Mouse (Mus musculus): ENCODE data around the gene Zdhhc16. TPM values are rescaled to one million over a fixed set of nuclear protein-coding genes. Genes with fewer than 3 reads are reported as not detected.

Zdhhc16 gene
- 70.0 and 71.7 TPM in 2 replicates for polyA plus RNA-seq (2012; rRNA removed)

GRCm38 (mm10) chr19:41933179-41934086, at the start of gene Zdhhc16, which contains the start of gene Exosc1:
Gene Zdhhc16 (plus strand): TSS chr19:41933480.
Gene Exosc1 (minus strand): TSS chr19:41933423.
- TF ChIP-seq CTCF (IDR thresholded peaks at IDR 0.05; ENCODE audit: extremely low read depth, insufficient read depth, low read length) (no peak), POLR2A (IDR thresholded peaks at IDR 0.05; ENCODE audit: extremely low read depth, insufficient read depth, low read length) (peak; percentile 81; the same call in 1 of the 2 replicates)
- Histone ChIP-seq H3K4me1 (ENCODE audit: control insufficient read depth, insufficient read depth, low read length) (peaks cover 6% of the 10 kb centered on the region; the same call in 1 of the 2 replicates), H3K27ac (ENCODE audit: insufficient read depth, low read length) (no peak within 1 kb of the TSS), H3K4me3 (ENCODE audit: insufficient read depth, low read length) (peak within 1 kb of the TSS; percentile 84)

- no peaks in the 10 kb centered on the region for H3K4me1 ChIP-seq (ENCODE audit: control insufficient read depth, insufficient read depth, low read length)
- no peak overlapping the region for H3K27ac ChIP-seq (ENCODE audit: insufficient read depth, low read length)
- no peak for TF ChIP-seq CTCF (IDR thresholded peaks at IDR 0.05; ENCODE audit: extremely low read depth, insufficient read depth, low read length)
- no peak for TF ChIP-seq POLR2A (IDR thresholded peaks at IDR 0.05; ENCODE audit: extremely low read depth, insufficient read depth, low read length)
- no peak overlapping the region for H3K4me3 ChIP-seq (ENCODE audit: insufficient read depth, low read length)
Observed at GRCm38 (mm10) chr19:41883882-41884281, 49.4 kb upstream of the Zdhhc16 start.

DNA sequence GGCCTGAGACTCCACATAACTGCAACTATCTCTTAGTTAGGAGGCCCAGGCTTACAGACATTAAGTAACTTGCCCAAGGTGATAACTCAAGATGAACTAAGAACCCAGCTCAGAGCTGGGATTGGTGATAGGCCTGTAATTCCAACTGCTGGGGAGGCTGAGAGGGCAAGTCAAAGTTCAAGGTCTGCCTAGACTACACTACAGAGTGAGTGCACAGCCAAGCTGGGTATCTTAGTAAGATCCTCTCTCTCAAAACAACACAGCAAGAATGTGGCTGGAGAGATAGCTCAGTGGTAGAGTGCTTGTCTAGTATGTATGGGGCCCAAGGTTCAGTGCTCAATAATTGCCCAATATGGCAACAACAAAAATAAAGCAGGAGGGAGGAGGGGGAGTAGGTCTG, 45.1 kb upstream of the Zdhhc16 start:
- H3K4me3 ChIP-seq (ENCODE audit: insufficient read depth, low read length) = no peak overlapping the region
- H3K4me1 ChIP-seq (ENCODE audit: control insufficient read depth, insufficient read depth, low read length) = no peaks in the 10 kb centered on the region
- TF ChIP-seq POLR2A (IDR thresholded peaks at IDR 0.05; ENCODE audit: extremely low read depth, insufficient read depth, low read length) = no peak
- TF ChIP-seq CTCF (IDR thresholded peaks at IDR 0.05; ENCODE audit: extremely low read depth, insufficient read depth, low read length) = no peak
- H3K27ac ChIP-seq (ENCODE audit: insufficient read depth, low read length) = no peak overlapping the region

- Histone ChIP-seq H3K27ac (ENCODE audit: insufficient read depth, low read length) (no peak overlapping the region), H3K4me1 (ENCODE audit: control insufficient read depth, insufficient read depth, low read length) (no peaks in the 10 kb centered on the region), H3K4me3 (ENCODE audit: insufficient read depth, low read length) (peak overlapping the region; percentile 64; the same call in 1 of the 2 replicates)
- no peak for TF ChIP-seq CTCF (IDR thresholded peaks at IDR 0.05; ENCODE audit: extremely low read depth, insufficient read depth, low read length)
Observed at GRCm38 (mm10) chr19:41894959-41895358, 38.3 kb upstream of the Zdhhc16 start.

GRCm38 (mm10) chr19:41895460-41896318, 37.6 kb upstream of the Zdhhc16 start, which contains the start of gene Rrp12:
Gene Rrp12 (minus strand): TSS chr19:41896173.
- H3K4me3 ChIP-seq (ENCODE audit: insufficient read depth, low read length) = peak within 1 kb of the TSS; percentile 64
- no peak within 1 kb of the TSS for H3K27ac ChIP-seq (ENCODE audit: insufficient read depth, low read length)
- no peak for TF ChIP-seq CTCF (IDR thresholded peaks at IDR 0.05; ENCODE audit: extremely low read depth, insufficient read depth, low read length)
- peak; percentile 84 for TF ChIP-seq POLR2A (IDR thresholded peaks at IDR 0.05; ENCODE audit: extremely low read depth, insufficient read depth, low read length)
- no peaks in the 10 kb centered on the region for H3K4me1 ChIP-seq (ENCODE audit: control insufficient read depth, insufficient read depth, low read length)

DNA sequence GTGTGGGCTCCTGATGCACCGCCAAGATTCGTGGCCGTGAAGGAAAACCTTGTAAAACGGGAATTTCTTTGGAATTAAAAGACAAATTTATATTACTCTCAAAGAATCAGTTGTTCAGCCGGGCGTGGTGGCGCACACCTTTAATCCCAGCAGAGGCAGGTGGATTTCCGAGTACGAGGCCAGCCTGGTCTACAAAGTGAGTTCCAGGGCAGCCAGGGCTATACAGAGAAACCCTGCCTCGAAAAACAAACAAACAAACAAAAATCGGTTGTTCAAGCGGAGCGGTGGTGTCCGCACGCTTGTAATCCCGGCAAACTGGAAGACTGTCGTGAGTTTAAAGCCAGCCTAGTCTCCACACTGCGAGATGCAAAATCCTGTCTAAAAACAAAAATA, 37.0 kb upstream of the Zdhhc16 start:
- no peak overlapping the region for H3K27ac ChIP-seq (ENCODE audit: insufficient read depth, low read length)
- no peak for TF ChIP-seq CTCF (IDR thresholded peaks at IDR 0.05; ENCODE audit: extremely low read depth, insufficient read depth, low read length)
- no peak for TF ChIP-seq POLR2A (IDR thresholded peaks at IDR 0.05; ENCODE audit: extremely low read depth, insufficient read depth, low read length)

DNA sequence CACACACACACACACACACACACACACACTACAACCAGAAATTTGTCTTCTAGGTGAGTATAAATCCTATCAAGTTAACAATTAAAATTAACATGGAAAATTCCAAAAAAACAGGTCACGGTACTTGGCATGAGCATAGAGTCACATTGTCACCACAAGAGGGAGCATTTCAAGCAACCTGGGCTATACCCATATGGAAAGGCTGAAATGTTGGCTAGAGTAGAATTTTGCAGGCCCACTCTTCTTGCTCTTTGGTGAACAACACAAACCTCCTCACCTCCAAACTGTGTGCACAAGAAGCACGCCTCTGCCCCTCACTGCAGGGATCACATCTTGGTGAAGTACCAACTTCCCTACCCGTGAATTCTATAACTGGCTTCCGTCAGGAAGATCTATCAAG, 34.4 kb upstream of the Zdhhc16 start:
- no peak overlapping the region for H3K4me3 ChIP-seq (ENCODE audit: insufficient read depth, low read length)
- TF ChIP-seq POLR2A (IDR thresholded peaks at IDR 0.05; ENCODE audit: extremely low read depth, insufficient read depth, low read length) (no peak), CTCF (IDR thresholded peaks at IDR 0.05; ENCODE audit: extremely low read depth, insufficient read depth, low read length) (peak; percentile 36; the same call in 1 of the 2 replicates)
- H3K27ac ChIP-seq (ENCODE audit: insufficient read depth, low read length) = no peak overlapping the region
- no peaks in the 10 kb centered on the region for H3K4me1 ChIP-seq (ENCODE audit: control insufficient read depth, insufficient read depth, low read length)

More for the DNA sequence above, 37.0 kb upstream of the Zdhhc16 start:
- H3K4me3 ChIP-seq (ENCODE audit: insufficient read depth, low read length) = peak overlapping the region; percentile 64
- H3K4me1 ChIP-seq (ENCODE audit: control insufficient read depth, insufficient read depth, low read length) = no peaks in the 10 kb centered on the region

DNA sequence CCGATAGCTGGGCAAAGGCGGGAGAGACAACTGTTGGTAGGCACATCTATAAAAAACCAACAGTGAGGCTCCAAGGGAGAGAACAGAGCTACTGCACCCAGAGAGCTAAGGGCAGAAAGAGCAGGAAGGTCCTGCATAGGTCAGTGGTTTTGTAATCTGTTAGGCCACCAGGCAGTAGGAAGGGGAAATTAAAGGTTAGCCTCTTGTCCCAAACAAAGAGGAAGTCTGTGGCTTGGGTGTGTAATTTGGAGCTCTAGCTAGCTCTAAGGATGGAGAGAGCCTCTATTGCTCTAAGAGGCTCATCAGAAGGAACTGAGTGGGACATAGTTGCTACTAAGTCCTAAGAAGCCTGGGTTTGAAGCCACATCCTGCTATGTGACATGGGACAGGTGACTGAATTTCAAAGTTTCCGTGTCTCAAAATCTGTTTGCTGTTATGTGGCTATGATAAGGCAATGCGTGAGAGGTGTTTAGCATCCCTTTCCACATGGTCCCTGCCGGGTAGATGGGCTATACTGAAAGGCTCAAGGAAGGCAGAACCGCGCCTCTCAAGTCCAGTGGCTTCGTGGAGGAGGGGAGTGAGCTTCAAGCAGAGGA, 32.7 kb upstream of the Zdhhc16 start:
- TF ChIP-seq CTCF (IDR thresholded peaks at IDR 0.05; ENCODE audit: extremely low read depth, insufficient read depth, low read length) (no peak), POLR2A (IDR thresholded peaks at IDR 0.05; ENCODE audit: extremely low read depth, insufficient read depth, low read length) (no peak)
- H3K27ac ChIP-seq (ENCODE audit: insufficient read depth, low read length) = no peak overlapping the region
- H3K4me1 ChIP-seq (ENCODE audit: control insufficient read depth, insufficient read depth, low read length) = no peaks in the 10 kb centered on the region
- H3K4me3 ChIP-seq (ENCODE audit: insufficient read depth, low read length) = no peak overlapping the region

DNA sequence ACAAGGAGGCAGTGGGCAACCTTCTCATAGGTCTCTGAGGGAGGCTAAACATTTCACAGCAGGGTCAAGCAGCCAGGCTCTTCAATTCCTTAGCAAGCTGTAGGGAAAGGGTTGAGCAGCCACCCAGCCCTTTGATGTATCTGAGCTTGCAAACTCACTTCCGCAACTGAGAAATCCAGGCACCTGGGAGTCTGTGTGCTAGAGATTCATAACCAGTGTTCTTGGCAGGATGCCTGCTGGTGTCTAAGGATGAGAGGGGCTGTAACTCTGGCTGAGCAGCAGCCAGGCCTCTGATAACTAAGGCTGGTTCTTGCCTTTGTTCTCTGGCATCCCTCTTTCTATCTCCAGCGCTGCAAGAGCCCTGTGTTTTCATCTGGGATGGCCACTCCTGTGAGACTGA, 31.6 kb upstream of the Zdhhc16 start:
- Histone ChIP-seq H3K27ac (ENCODE audit: insufficient read depth, low read length) (no peak overlapping the region), H3K4me3 (ENCODE audit: insufficient read depth, low read length) (no peak overlapping the region), H3K4me1 (ENCODE audit: control insufficient read depth, insufficient read depth, low read length) (no peaks in the 10 kb centered on the region)
- TF ChIP-seq CTCF (IDR thresholded peaks at IDR 0.05; ENCODE audit: extremely low read depth, insufficient read depth, low read length) (no peak), POLR2A (IDR thresholded peaks at IDR 0.05; ENCODE audit: extremely low read depth, insufficient read depth, low read length) (no peak)
